Mouse (Mus musculus) hindbrain, postnatal 0 days (tissue): ENCODE measurements around the gene Cdyl. TPM values are rescaled to one million over a fixed set of nuclear protein-coding genes. Genes with fewer than 3 reads are reported as not detected.

Experiments used
- ATAC-seq: fragments of 200-750 bp; cut with Nextera tagmentation; 2 replicates; pipeline ENCODE4 v1.8.0; 2017; ENCODE audit warnings: mild to moderate bottlenecking, moderate TSS enrichment, moderate library complexity
- DNase-seq: peaks from one replicate; pipeline ENCODE4 v3.0.0-alpha.2; 2015; ENCODE audit warnings: low spot score
- H3K27ac ChIP-seq: fragments of 300-500 bp; sonication (generic); 2 replicates; pipeline ENCODE4 v1.5.1; 2014; ENCODE audit warnings: mild to moderate bottlenecking
- H3K27me3 ChIP-seq: fragments of 300-500 bp; sonication (generic); 2 replicates; pipeline ENCODE4 v1.6.1; 2014; ENCODE audit warnings: low read length, mixed read lengths; ENCODE audit not compliant: insufficient read depth
- H3K36me3 ChIP-seq: fragments of 300-500 bp; sonication (generic); 2 replicates; pipeline ENCODE4 v1.6.1; 2014; ENCODE audit warnings: low read length, mixed read lengths; ENCODE audit not compliant: insufficient read depth
- H3K4me1 ChIP-seq: fragments of 300-500 bp; sonication (generic); 2 replicates; pipeline ENCODE4 v1.6.1; 2014; ENCODE audit warnings: antibody characterized with exemption, low read length, mixed read lengths; ENCODE audit not compliant: insufficient read depth
- H3K4me2 ChIP-seq: fragments of 300-500 bp; sonication (generic); 2 replicates; pipeline ENCODE4 v1.6.1; 2014; ENCODE audit warnings: low read depth, mild to moderate bottlenecking, low read length, moderate library complexity, mixed read lengths
- H3K4me3 ChIP-seq: fragments of 300-500 bp; sonication (generic); 2 replicates; pipeline ENCODE4 v1.5.1; 2014; ENCODE audit warnings: low read length
- H3K9ac ChIP-seq: fragments of 300-500 bp; sonication (generic); replicated peaks from 2 replicates; pipeline ENCODE4 v1.6.1; 2014; ENCODE audit warnings: mild to moderate bottlenecking, low read length, moderate library complexity, mixed read lengths
- H3K9me3 ChIP-seq: fragments of 300-500 bp; sonication (generic); 2 replicates; pipeline ENCODE4 v1.6.1; 2016; ENCODE audit warnings: low read length, mixed read lengths
- CTCF ChIP-seq: IDR thresholded peaks from 2 replicates; pipeline ENCODE4 v1.5.1; 2016; ENCODE audit warnings: antibody characterized with exemption, control low read depth, low read depth
- WGBS: fragments of 180-500 bp; shearing (Covaris S2); extraction: QIAGEN DNeasy Blood & Tissue Kit; methylation state at CpG from one replicate; pipeline ENCODE4 v1.1.7; 2014; 5-methylcytosine and 5-hydroxymethylcytosine counted together
- polyA plus RNA-seq: library from polyadenylated mRNA; unstranded; fragments of >200 nt; fragmentation: Nextera tagmentation; extraction: Ambion mirVana; gene quantifications from 2 replicates; pipeline ENCODE4 v1.2.1, GENCODE M21; 2015
- total RNA-seq: library from RNA; depleted of rRNA; stranded (reverse); fragments of >200 nt; gene quantifications from 2 replicates; pipeline ENCODE4 v1.2.3, GENCODE M21; 2014

Cdyl gene
- total and polyA plus RNA-seq, 2 experiments from 2014 or later = 4.4 to 7.6 TPM

DNA sequence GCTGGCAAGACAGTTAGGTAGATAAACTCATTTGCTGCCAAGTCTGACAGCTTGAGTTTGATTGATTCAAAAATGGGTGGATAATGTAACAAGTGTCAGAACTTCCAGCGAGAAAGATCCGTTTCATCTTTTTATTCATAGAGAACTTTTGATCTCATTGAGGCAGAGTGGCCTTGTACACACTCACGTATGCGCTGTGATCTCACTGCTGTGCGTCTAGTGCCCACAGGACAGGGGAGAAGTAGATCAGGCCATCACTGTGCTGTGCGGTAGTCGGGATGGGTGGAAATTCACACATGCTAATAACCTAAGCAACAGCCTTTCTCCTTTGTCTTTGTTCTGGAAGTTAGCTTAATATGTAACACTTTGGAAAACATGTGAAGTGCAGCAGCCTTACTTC is 146.5 kb downstream of the Cdyl start:
- 86% methylated on average over 7 of the region's 7 CpGs for WGBS
- no peak for ATAC-seq
- DNase-seq = no peak
- Histone ChIP-seq H3K9me3 (no peaks in the 10 kb centered on the region), H3K36me3 (no peaks in the 10 kb centered on the region), H3K4me2 (no peak overlapping the region), H3K4me1 (peaks cover 4% of the 10 kb centered on the region; the same call in 1 of the 2 replicates), H3K9ac (no peak overlapping the region), H3K4me3 (no peak overlapping the region), H3K27ac (no peak overlapping the region), H3K27me3 (no peaks in the 10 kb centered on the region)
- TF ChIP-seq CTCF = no peak

DNA sequence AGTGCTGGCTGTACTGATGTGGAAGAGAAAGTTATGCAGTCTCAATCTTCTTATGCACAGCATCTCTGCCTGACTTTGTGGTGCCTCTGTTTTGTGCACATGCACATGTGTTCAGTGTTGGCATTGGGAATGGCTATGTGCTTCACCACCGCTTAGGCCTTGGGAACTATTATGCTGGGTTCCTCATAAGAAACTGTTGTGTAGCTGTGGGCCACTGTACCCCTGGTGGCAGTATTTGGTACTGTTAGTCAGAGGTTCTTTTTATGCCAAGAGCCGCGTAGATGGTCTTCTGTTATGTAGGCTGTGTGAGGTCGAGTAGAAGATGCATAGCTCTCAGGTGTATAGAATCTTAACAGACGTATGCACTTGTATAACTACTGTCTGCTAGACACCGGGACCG is 147.4 kb downstream of the Cdyl start:
- DNase-seq = no peak
- Histone ChIP-seq H3K27ac (no peak overlapping the region), H3K9ac (no peak overlapping the region), H3K4me3 (no peak overlapping the region), H3K4me2 (no peak overlapping the region), H3K4me1 (peaks cover 11% of the 10 kb centered on the region), H3K9me3 (no peaks in the 10 kb centered on the region), H3K27me3 (no peaks in the 10 kb centered on the region), H3K36me3 (no peaks in the 10 kb centered on the region)
- TF ChIP-seq CTCF = peak; percentile 43
- ATAC-seq = no peak
- WGBS = 94% methylated on average over 7 of the region's 7 CpGs

DNA sequence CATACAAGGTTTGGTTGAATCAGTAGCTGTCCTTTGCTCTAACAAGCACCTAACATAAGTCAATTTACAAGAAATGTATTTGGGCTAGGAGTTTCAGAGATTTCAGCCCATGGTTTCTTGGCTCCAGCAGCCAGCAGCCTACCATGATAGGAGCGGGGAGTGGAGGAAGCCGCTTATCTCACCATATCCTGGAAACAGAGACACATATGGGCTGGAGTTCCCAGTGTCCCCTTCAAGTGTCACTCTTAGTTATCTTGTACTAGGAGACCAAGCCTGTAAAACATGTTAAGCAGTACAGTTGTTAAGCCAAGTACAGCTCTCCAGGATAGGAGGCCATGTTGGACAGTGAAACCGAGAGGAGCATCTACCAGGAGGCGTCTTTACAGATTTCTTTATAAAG is 147.9 kb downstream of the Cdyl start:
- DNase-seq = no peak
- H3K36me3 ChIP-seq = no peaks in the 10 kb centered on the region
- no peak for ATAC-seq
- WGBS = 98% methylated on average over 4 of the region's 4 CpGs
- H3K9me3 ChIP-seq = no peaks in the 10 kb centered on the region
- H3K4me2 ChIP-seq = no peak overlapping the region
- TF ChIP-seq CTCF = no peak
- no peak overlapping the region for H3K4me3 ChIP-seq
- peaks cover 11% of the 10 kb centered on the region for H3K4me1 ChIP-seq
- no peak overlapping the region for H3K27ac ChIP-seq
- no peaks in the 10 kb centered on the region for H3K27me3 ChIP-seq
- no peak overlapping the region for H3K9ac ChIP-seq

DNA sequence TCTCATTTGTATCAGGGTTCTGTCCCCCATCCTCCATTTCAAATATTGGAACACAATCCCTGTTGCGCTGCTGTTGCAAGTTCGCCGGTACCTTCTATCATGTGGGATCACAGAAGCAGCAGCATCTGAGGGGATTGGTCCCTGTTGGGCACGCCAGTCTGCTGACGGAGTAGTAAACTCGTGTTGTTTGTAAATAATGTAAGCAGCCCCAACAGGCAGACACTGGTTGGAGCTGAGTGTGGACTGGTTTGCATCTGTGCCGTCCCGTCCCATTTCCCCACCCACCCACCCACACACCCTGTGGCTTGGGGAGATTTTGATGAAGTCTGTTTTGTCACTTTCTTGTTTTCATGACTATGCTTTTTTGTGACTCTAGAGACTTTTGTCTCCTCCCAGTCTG is 148.3 kb downstream of the Cdyl start:
- 92% methylated on average over 8 of the region's 8 CpGs for WGBS
- TF ChIP-seq CTCF = no peak
- H3K36me3 ChIP-seq = no peaks in the 10 kb centered on the region
- H3K9me3 ChIP-seq = no peaks in the 10 kb centered on the region
- H3K4me3 ChIP-seq = no peak overlapping the region
- H3K9ac ChIP-seq = no peak overlapping the region
- ATAC-seq = no peak
- DNase-seq = no peak
- no peaks in the 10 kb centered on the region for H3K27me3 ChIP-seq
- H3K27ac ChIP-seq = no peak overlapping the region
- H3K4me2 ChIP-seq = no peak overlapping the region
- H3K4me1 ChIP-seq = peaks cover 11% of the 10 kb centered on the region

DNA sequence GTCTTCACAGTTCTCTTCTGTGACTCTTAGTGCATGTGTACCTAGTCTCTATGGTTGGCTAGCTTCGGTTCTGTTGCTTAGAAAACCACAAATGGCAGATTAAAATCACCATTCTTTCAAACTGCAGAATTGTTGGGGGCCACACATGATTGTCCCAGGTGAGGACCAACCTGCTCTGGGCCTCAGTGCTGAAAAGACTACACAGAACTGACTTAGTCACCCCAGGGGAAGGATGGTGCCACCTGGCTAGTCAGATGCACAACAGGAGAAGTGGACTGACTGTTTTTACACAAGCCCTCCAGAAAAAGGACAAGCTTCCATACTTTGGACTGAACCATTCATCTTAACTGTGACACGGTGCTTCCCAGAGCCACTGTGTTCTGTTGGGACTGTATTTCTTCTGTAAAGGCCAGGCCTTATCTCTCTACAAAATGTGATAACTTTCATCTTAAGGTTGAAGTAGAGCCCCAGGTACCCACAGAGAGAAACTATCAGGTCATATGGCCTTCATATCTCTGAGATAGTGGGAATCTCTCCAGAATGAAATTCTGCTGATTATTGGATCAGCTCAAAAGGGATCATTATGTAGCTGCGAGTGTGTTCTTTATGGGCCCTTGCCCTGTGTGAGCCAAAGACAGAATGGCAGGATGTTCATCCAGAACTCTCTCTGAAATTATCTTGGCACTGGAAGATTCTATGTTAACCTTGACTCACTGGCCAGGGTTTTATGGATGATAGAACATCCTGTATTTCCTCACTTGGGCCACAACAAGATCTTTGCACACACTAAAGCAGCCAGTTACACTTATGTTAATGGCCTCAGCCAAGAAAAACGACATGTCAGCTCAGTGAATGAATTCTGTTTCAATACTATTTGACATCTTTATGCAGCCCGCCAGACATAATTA is 149.9 kb downstream of the Cdyl start:
- TF ChIP-seq CTCF = no peak
- H3K4me1 ChIP-seq = peaks cover 11% of the 10 kb centered on the region
- no peak for ATAC-seq
- H3K9ac ChIP-seq = no peak overlapping the region
- no peak overlapping the region for H3K27ac ChIP-seq
- H3K27me3 ChIP-seq = no peaks in the 10 kb centered on the region
- H3K9me3 ChIP-seq = no peaks in the 10 kb centered on the region
- H3K4me2 ChIP-seq = no peak overlapping the region
- H3K36me3 ChIP-seq = no peaks in the 10 kb centered on the region
- WGBS = 66% methylated on average over 5 of the region's 5 CpGs
- DNase-seq = no peak
- no peak overlapping the region for H3K4me3 ChIP-seq

DNA sequence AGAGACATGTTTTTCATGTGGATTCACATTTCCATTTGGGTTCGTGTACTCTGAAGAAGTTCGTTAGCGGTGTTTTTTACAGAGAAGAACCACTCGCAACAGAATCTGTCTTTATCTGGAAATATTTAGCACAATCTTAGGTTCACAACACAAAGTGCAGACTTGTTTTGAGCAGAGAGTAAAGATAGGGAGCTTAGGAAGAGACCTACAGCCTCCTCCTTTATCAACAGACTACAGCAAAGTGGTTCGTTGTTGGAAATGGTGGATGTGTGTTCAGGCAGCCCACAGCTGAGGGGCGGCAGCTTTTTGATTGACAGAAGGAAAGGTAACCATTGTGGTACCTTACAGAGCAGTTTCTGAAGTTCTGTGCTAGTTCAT is 150.5 kb downstream of the Cdyl start:
- Histone ChIP-seq H3K4me3 (no peak overlapping the region), H3K36me3 (no peaks in the 10 kb centered on the region), H3K9me3 (no peaks in the 10 kb centered on the region), H3K9ac (no peak overlapping the region), H3K4me1 (peaks cover 11% of the 10 kb centered on the region), H3K27ac (no peak overlapping the region), H3K27me3 (no peaks in the 10 kb centered on the region), H3K4me2 (no peak overlapping the region)
- WGBS = 67% methylated on average over 6 of the region's 6 CpGs
- ATAC-seq = no peak
- no peak for TF ChIP-seq CTCF
- DNase-seq = no peak

DNA sequence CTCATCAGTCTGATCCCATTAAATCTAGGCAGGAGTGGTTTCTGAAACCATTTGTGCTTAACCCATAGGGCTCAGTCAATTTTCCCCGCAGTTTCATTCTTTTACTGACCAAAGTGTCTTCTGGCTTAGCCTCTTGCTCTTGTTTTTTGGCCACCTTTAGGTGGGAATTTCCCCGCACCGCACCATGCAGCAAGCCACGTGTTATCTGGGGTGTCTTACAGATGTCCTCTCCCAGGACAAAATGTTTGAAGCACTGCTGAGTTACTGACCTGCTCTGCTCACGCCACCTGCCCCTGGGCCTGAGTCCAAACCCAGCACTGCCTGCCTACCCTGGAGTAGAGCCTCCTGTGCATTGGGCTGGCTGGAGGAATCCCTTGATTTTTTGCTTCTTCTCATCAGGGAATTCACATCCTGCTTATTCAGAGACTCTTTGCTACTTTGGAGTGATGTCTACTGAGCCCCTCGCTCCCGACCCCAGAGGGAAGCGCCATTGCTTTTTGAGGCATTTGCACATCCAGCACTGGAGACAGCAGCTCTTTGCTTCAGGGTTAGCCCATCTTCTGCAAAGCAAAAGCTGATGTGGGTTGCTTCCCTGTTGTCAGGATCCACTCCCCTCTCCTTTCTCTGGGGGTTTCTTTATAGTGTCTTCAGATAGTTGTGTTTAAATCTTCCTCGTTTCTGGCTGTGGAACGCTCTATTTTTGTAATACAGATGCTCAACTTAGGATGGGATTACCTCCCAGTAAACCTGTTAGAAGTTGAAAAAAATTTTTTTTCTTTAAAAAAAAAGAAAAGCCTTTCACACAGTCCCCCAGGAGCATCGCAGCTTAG is 151.9 kb downstream of the Cdyl start:
- H3K4me3 ChIP-seq = no peak overlapping the region
- H3K4me2 ChIP-seq = no peak overlapping the region
- H3K36me3 ChIP-seq = no peaks in the 10 kb centered on the region
- ATAC-seq (no peak), DNase-seq (no peak)
- TF ChIP-seq CTCF = no peak
- 56% methylated on average over 11 of the region's 11 CpGs for WGBS
- no peak overlapping the region; the same call in 1 of the 2 replicates for H3K27ac ChIP-seq
- peaks cover 11% of the 10 kb centered on the region for H3K4me1 ChIP-seq
- H3K9ac ChIP-seq = no peak overlapping the region
- H3K9me3 ChIP-seq = no peaks in the 10 kb centered on the region
- H3K27me3 ChIP-seq = no peaks in the 10 kb centered on the region
